10 mouse cellular contexts compared by ENCODE assay signal in the genomic region with DNA sequence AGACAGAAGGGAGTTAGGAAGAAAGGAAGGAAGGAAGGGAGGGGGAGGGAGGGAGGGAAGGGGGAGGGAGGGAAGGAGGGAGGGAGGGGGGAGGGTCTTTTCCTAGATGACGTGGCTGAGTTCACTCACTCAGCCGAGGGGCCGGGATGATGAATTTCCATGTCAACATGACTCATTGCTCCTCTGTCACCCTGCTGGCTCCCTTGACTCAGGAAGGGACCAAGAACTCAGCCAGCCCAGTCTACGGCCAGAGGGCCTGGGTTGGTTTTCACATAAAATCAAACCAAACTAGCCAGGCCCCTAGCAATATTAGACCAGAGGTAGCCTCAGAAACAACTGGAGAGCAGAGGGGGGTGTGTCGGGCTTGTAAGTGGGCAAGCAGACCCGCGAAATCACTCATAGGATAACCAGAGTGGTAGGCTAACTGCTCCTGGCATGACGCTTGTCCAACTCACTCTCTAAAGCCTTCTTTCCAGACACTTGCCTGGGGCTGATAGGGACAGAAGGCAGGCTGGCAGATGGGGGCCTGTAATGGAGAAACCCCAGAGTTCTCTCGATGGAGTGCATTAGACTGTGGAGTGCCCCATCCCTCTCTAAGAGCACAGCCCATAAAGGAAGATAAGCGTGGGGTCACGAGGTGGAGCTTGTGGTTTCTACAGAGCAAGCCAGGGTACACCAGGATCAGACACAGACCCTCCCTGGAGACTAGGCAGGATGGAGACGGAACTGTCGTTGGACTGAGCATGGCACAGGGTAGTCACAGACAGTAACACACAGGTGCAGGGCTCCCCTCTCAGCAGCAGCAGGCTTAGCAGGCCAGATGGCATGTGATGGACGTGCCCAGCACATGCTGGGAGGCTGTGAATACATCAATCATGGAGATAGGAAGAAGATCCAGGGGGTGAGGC. TPM values are rescaled to one million over a fixed set of nuclear protein-coding genes. Genes with fewer than 3 reads are reported as not detected.
DNase-seq lines count a peak whose midpoint lies in the region; ATAC-seq lines count a peak whose summit lies in the region.
"Had no signal": no experiment of that assay in that cellular context is flagged by ENCODE, and none has a peak within 500 bp of the region (broad histone marks: within the 10 kb centered on the region; RNA-seq: fewer than 3 reads in every experiment).

No protein-coding gene starts in this region.

- no peaks in the 10 kb centered on the region for H3K9me3 ChIP-seq in kidney, embryonic 15.5 days (replicated peaks)
- H3K9me3 ChIP-seq in forebrain, embryonic 15.5 days = no peaks in the 10 kb centered on the region
- H3K9me3 ChIP-seq in midbrain, embryonic 15.5 days = no peaks in the 10 kb centered on the region

- H3K9ac ChIP-seq in kidney, embryonic 15.5 days = no peak overlapping the region
- H3K9ac ChIP-seq in forebrain, embryonic 15.5 days (replicated peaks) = no peak overlapping the region
- no peak overlapping the region for H3K9ac ChIP-seq in midbrain, embryonic 15.5 days

- peaks cover 14% of the 10 kb centered on the region for H3K36me3 ChIP-seq in kidney, embryonic 15.5 days
- H3K36me3 ChIP-seq in forebrain, embryonic 15.5 days = peaks cover 9% of the 10 kb centered on the region
- no peaks in the 10 kb centered on the region for H3K36me3 ChIP-seq in midbrain, embryonic 15.5 days (replicated peaks)

- no peak overlapping the region for H3K4me2 ChIP-seq in kidney, embryonic 15.5 days
- no peak overlapping the region for H3K4me2 ChIP-seq in forebrain, embryonic 15.5 days (replicated peaks)
- H3K4me2 ChIP-seq in midbrain, embryonic 15.5 days = no peak overlapping the region

- H3K27ac ChIP-seq in kidney, embryonic 15.5 days = no peak overlapping the region
- H3K27ac ChIP-seq in forebrain, embryonic 15.5 days (replicated peaks) = peak overlapping the region; percentile 80
- H3K27ac ChIP-seq in midbrain, embryonic 15.5 days = 0 out of 2 replicates have a peak overlapping the region, but pooled peaks have one; percentile 14

- H3K4me1 ChIP-seq in kidney, embryonic 15.5 days = peaks cover 5% of the 10 kb centered on the region; the same call in 1 of the 2 replicates
- H3K4me1 ChIP-seq in forebrain, embryonic 15.5 days = peaks cover 36% of the 10 kb centered on the region
- peaks cover 36% of the 10 kb centered on the region for H3K4me1 ChIP-seq in midbrain, embryonic 15.5 days

- ATAC-seq in kidney, embryonic 15.5 days (replicated peaks; ENCODE audit: low FRiP score) = peak; percentile 49; the same call in 1 of the 2 replicates
- ATAC-seq in forebrain, embryonic 15.5 days (replicated peaks) = peak; percentile 66
- peak; percentile 48 for ATAC-seq in midbrain, embryonic 15.5 days (replicated peaks)
- ATAC-seq in activated CD4-positive, CD25-positive, alpha-beta regulatory T cell, adult 4 months = no peak

- no peaks in the 10 kb centered on the region for H3K27me3 ChIP-seq in kidney, embryonic 15.5 days
- no peaks in the 10 kb centered on the region for H3K27me3 ChIP-seq in forebrain, embryonic 15.5 days
- no peaks in the 10 kb centered on the region for H3K27me3 ChIP-seq in midbrain, embryonic 15.5 days (replicated peaks)

- WGBS in kidney, embryonic 15.5 days = 55% methylated on average over 14 of the region's 14 CpGs
- WGBS in forebrain, embryonic 15.5 days = 53% methylated on average over 14 of the region's 14 CpGs
- WGBS in midbrain, embryonic 15.5 days = 53% methylated on average over 14 of the region's 14 CpGs

- DNase-seq in kidney, postnatal 4 days = no peak
- peak; percentile 7 for DNase-seq in adipocyte (ENCODE audit: low spot score)
- no peak for DNase-seq in lung, postnatal 36 days
- no peak for DNase-seq in left cerebral cortex, adult 11 months (ENCODE audit: low spot score)
- DNase-seq: cerebellum, adult 9-11 months; kidney, adult 2 months had no signal

- no peak overlapping the region for H3K4me3 ChIP-seq in kidney, embryonic 15.5 days (replicated peaks)
- no peak overlapping the region for H3K4me3 ChIP-seq in forebrain, embryonic 15.5 days
- no peak overlapping the region for H3K4me3 ChIP-seq in midbrain, embryonic 15.5 days

RNA-seq across cellular contexts. Expression of gene Rars, which starts 43.6 kb away (rescaled TPM):
- polyA plus RNA-seq in kidney, embryonic 15.5 days (2015; fragmentation: Nextera tagmentation; extraction: Ambion mirVana) = 93.4 and 95.4 TPM in 2 replicates
- 69.9 and 71.9 TPM in 2 replicates for polyA plus RNA-seq in forebrain, embryonic 15.5 days (2015; fragmentation: Nextera tagmentation; extraction: Ambion mirVana)
- 68.2 and 68.6 TPM in 2 replicates for polyA plus RNA-seq in midbrain, embryonic 15.5 days (2015; fragmentation: Nextera tagmentation; extraction: Ambion mirVana)
- polyA plus RNA-seq in activated CD4-positive, CD25-positive, alpha-beta regulatory T cell, adult 4 months (2017; shearing (Covaris generic)) = 10 to 100 TPM; 69.3 to 75.2 TPM
